Mouse (Mus musculus): ENCODE measurements around the gene Bcl2l12. TPM values are rescaled to one million over a fixed set of nuclear protein-coding genes. Genes with fewer than 3 reads are reported as not detected.

Gene Bcl2l12
- polyA plus RNA-seq, 1 experiment from 2014 or later, result 62.2 TPM

DNA sequence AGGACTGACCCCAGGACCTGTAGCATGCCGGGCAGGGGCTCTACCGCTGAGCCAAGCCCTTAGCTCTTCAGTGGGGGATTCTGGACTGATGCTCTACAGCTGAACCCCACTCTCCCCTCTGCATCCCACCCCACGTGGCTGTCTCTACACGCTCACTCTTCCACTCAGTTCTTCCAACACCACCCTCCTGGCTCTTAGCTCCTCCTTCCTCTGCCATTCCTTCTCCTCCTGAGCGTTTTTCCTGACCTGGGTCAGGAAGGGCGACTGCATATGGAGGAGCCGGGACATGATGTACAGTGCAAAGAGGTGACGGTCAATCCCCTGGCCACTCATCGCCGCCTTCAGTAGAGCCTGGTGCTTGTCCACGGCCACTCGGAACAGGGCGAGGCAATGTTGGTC lies 38.0 kb downstream of the Bcl2l12 start:
- no peak overlapping the region for H3K27ac ChIP-seq (ENCODE audit: low read depth, low read length)
- H3K36me3 ChIP-seq (ENCODE audit: control insufficient read depth, insufficient read depth, low read length), result 0 out of 2 replicates have a peak, but pooled peaks cover 2% of the 10 kb centered on the region

DNA sequence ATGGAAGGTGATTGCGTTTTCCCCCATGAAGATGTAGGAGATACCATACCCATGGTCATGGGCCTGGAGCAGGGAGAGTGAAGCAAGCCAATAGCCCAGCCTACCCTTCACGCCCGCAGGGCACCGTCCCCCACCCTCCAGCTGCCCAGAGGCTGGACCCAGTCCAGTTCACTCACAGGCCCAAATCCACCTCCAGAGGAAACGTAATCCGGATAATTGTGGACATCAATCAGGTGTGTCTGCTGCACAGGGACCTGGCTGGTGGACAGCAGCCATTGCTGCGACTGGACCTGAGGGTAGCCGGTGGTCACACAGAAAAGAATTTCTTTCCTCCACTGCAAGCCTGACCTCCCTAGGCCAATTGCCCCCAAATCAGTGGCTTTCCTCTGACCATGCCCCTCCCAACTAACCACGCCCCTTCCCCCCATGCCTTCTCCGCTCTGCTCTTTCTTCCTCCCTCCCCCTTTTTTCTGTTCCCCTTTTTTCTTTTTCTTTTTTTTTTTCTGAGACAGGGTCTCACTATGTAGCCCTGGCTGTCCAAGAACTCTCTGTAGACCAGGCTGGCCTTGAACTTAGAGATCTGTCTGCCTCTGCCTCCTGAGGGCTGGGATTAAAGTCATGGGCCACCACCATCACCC lies 38.5 kb downstream of the Bcl2l12 start:
- WGBS, result 94% methylated on average over 10 of the region's 10 CpGs
- Histone ChIP-seq H3K36me3 (ENCODE audit: control insufficient read depth, insufficient read depth, low read length) (0 out of 2 replicates have a peak, but pooled peaks cover 2% of the 10 kb centered on the region), H3K9ac (ENCODE audit: low read length) (no peak overlapping the region), H3K27ac (ENCODE audit: low read depth, low read length) (no peak overlapping the region), H3K27me3 (ENCODE audit: control insufficient read depth, insufficient read depth, low read length) (no peaks in the 10 kb centered on the region), H3K4me3 (ENCODE audit: low read depth, low read length) (no peak overlapping the region), H3K9me3 (ENCODE audit: control insufficient read depth, low read length) (no peaks in the 10 kb centered on the region), H3K4me2 (no peak overlapping the region), H3K4me1 (ENCODE audit: control insufficient read depth, insufficient read depth, low read length) (no peaks in the 10 kb centered on the region)
- DNase-seq (ENCODE audit: low spot score, missing footprints) (no peak), ATAC-seq (ENCODE audit: low FRiP score) (no peak)

More for the DNA sequence above, 38.0 kb downstream of the Bcl2l12 start:
- Histone ChIP-seq H3K9me3 (ENCODE audit: control insufficient read depth, low read length) (no peaks in the 10 kb centered on the region), H3K4me2 (no peak overlapping the region), H3K4me1 (ENCODE audit: control insufficient read depth, insufficient read depth, low read length) (no peaks in the 10 kb centered on the region), H3K4me3 (ENCODE audit: low read depth, low read length) (no peak overlapping the region), H3K9ac (ENCODE audit: low read length) (no peak overlapping the region), H3K27me3 (ENCODE audit: control insufficient read depth, insufficient read depth, low read length) (no peaks in the 10 kb centered on the region)
- DNase-seq (ENCODE audit: low spot score, missing footprints) (no peak), ATAC-seq (ENCODE audit: low FRiP score) (no peak)
- 92% methylated on average over 13 of the region's 13 CpGs for WGBS

DNA sequence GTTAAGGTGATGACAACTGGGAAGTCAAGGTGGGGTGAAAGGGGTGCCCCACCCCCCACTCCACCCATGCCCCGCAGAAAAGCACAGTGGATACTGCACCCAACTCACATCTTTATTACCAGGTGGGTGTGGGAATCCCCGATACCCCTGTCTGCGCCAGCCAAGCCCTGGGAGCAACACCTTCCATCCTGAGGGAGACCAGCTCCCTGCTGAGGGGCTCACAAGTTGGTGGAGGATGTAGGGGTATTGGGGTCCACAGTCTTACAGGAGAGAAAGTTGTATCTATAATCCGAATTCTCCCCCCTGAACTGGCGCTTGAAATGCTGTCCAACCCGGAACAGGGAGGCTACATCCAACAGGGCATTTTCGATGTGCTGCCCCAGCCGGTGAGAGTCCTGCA lies 39.2 kb downstream of the Bcl2l12 start:
- no peak for DNase-seq (ENCODE audit: low spot score, missing footprints)
- H3K4me1 ChIP-seq (ENCODE audit: control insufficient read depth, insufficient read depth, low read length), result no peaks in the 10 kb centered on the region
- no peak for ATAC-seq (ENCODE audit: low FRiP score)
- no peaks in the 10 kb centered on the region for H3K27me3 ChIP-seq (ENCODE audit: control insufficient read depth, insufficient read depth, low read length)
- no peak overlapping the region for H3K9ac ChIP-seq (ENCODE audit: low read length)
- H3K4me2 ChIP-seq, result no peak overlapping the region
- no peak overlapping the region for H3K4me3 ChIP-seq (ENCODE audit: low read depth, low read length)
- no peaks in the 10 kb centered on the region for H3K9me3 ChIP-seq (ENCODE audit: control insufficient read depth, low read length)
- WGBS, result 86% methylated on average over 8 of the region's 8 CpGs
- 0 out of 2 replicates have a peak, but pooled peaks cover 2% of the 10 kb centered on the region for H3K36me3 ChIP-seq (ENCODE audit: control insufficient read depth, insufficient read depth, low read length)
- H3K27ac ChIP-seq (ENCODE audit: low read depth, low read length), result no peak overlapping the region

DNA sequence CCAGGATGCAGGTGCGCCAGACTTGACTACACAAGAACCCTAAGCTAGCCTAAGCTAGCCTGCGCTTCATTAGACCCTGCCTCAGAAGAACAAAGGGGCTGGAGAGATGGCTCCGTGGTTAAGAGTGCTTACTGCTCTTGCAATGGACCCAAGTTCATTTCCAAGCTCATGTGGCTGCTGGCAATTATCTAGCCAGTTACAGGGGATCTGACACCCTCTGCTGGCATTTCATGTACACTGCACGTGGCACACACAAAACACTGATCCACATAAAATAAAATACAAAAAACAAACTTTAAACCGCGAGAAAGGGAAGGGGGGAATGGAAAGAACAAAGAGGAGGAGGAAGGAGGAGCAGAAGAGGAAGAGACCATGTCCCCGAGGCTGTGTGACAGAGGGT lies 40.3 kb downstream of the Bcl2l12 start:
- DNase-seq (ENCODE audit: low spot score, missing footprints) (no peak), ATAC-seq (ENCODE audit: low FRiP score) (no peak)
- no peak overlapping the region for H3K9ac ChIP-seq (ENCODE audit: low read length)
- no peak overlapping the region for H3K4me3 ChIP-seq (ENCODE audit: low read depth, low read length)
- no peak overlapping the region for H3K27ac ChIP-seq (ENCODE audit: low read depth, low read length)
- 0 out of 2 replicates have a peak, but pooled peaks cover 2% of the 10 kb centered on the region for H3K36me3 ChIP-seq (ENCODE audit: control insufficient read depth, insufficient read depth, low read length)
- no peak overlapping the region for H3K4me2 ChIP-seq
- WGBS, result 58% methylated on average over 7 of the region's 7 CpGs
- no peaks in the 10 kb centered on the region for H3K27me3 ChIP-seq (ENCODE audit: control insufficient read depth, insufficient read depth, low read length)
- no peaks in the 10 kb centered on the region for H3K4me1 ChIP-seq (ENCODE audit: control insufficient read depth, insufficient read depth, low read length)
- H3K9me3 ChIP-seq (ENCODE audit: control insufficient read depth, low read length), result no peaks in the 10 kb centered on the region

DNA sequence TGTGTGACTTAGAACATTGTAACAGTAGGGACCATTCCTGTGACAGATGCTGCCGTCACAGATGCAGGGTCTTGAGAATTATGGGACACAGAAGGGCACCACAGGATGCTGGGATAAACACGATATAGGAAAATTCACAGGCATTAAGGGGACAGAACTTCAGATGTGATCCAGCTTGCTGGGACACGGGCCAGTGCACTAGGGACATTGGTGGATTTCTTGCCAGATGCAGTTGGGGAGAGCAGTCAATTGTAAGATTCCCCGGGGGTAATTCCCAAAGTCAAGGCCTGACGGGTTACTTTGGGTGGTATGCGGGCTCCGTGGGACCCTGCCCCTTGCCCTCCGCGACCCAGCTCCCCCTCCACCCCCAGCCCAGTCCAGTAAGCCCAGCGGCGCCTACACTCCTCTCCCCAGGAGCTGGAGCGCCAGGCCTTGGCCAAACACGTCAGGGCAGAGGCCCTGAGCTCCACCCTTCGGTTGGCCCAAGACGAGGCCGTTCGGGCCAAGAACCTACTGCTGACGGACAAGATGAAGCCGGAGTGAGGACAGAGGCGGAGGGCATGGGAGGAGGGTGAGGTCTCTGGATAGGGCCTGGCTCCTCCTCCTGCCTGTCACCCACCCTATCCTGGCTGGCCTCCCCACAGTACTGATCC lies 41.2 kb downstream of the Bcl2l12 start:
- Histone ChIP-seq H3K27me3 (ENCODE audit: control insufficient read depth, insufficient read depth, low read length) (no peaks in the 10 kb centered on the region), H3K4me2 (no peak overlapping the region), H3K9me3 (ENCODE audit: control insufficient read depth, low read length) (no peaks in the 10 kb centered on the region), H3K9ac (ENCODE audit: low read length) (no peak overlapping the region), H3K36me3 (ENCODE audit: control insufficient read depth, insufficient read depth, low read length) (0 out of 2 replicates have a peak, but pooled peaks cover 2% of the 10 kb centered on the region), H3K27ac (ENCODE audit: low read depth, low read length) (no peak overlapping the region), H3K4me1 (ENCODE audit: control insufficient read depth, insufficient read depth, low read length) (peaks cover 3% of the 10 kb centered on the region; the same call in 1 of the 2 replicates), H3K4me3 (ENCODE audit: low read depth, low read length) (no peak overlapping the region)
- WGBS, result 71% methylated on average over 20 of the region's 20 CpGs
- DNase-seq (ENCODE audit: low spot score, missing footprints) (no peak), ATAC-seq (ENCODE audit: low FRiP score) (no peak)

DNA sequence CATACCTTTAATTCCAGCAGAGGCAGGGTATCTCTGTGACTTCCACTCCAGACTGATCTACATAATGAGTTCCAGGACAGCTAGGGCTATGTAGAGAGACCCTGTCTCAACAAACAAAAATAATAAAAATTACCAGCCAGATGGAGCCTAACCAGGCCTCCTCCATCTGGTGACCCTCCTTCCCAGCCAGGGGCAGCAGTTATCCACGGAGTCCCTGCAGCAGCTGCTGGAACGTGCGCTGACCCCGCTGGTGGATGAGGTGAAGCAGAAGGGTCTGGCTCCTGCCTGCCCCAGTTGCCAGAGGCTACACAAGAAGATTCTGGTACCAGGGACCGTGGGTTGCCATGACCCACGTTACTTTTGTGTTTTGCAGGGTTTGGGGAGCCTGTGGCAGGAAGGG lies 42.2 kb downstream of the Bcl2l12 start:
- ATAC-seq (ENCODE audit: low FRiP score) (no peak), DNase-seq (ENCODE audit: low spot score, missing footprints) (no peak)
- 55% methylated on average over 6 of the region's 6 CpGs for WGBS
- Histone ChIP-seq H3K4me3 (ENCODE audit: low read depth, low read length) (no peak overlapping the region), H3K4me1 (ENCODE audit: control insufficient read depth, insufficient read depth, low read length) (peaks cover 6% of the 10 kb centered on the region; the same call in 1 of the 2 replicates), H3K4me2 (no peak overlapping the region), H3K36me3 (ENCODE audit: control insufficient read depth, insufficient read depth, low read length) (0 out of 2 replicates have a peak, but pooled peaks cover 2% of the 10 kb centered on the region), H3K27me3 (ENCODE audit: control insufficient read depth, insufficient read depth, low read length) (peaks cover 7% of the 10 kb centered on the region), H3K9ac (ENCODE audit: low read length) (peak overlapping the region; percentile 9; the same call in 1 of the 2 replicates), H3K27ac (ENCODE audit: low read depth, low read length) (no peak overlapping the region), H3K9me3 (ENCODE audit: control insufficient read depth, low read length) (no peaks in the 10 kb centered on the region)

DNA sequence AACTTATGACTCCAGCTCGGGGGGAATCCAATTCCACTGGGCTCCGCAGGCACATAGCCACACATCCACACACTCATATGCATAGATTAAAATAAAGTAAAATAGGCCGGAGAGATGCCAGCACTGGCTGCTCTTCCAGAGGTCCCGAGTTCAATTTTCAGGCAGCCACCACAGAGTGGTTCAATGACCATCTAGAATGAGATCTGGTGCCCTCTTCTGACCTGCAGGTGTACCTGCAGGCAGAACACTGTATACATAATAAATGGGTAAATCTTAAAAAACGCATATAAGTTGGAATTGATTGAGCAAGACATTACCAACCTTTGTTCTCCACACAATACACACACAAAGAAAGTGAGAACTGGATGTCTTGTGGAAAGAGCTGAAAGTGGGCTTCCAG lies 42.9 kb downstream of the Bcl2l12 start:
- H3K4me1 ChIP-seq (ENCODE audit: control insufficient read depth, insufficient read depth, low read length), result peaks cover 6% of the 10 kb centered on the region; the same call in 1 of the 2 replicates
- H3K4me2 ChIP-seq, result no peak overlapping the region
- DNase-seq (ENCODE audit: low spot score, missing footprints), result no peak

DNA sequence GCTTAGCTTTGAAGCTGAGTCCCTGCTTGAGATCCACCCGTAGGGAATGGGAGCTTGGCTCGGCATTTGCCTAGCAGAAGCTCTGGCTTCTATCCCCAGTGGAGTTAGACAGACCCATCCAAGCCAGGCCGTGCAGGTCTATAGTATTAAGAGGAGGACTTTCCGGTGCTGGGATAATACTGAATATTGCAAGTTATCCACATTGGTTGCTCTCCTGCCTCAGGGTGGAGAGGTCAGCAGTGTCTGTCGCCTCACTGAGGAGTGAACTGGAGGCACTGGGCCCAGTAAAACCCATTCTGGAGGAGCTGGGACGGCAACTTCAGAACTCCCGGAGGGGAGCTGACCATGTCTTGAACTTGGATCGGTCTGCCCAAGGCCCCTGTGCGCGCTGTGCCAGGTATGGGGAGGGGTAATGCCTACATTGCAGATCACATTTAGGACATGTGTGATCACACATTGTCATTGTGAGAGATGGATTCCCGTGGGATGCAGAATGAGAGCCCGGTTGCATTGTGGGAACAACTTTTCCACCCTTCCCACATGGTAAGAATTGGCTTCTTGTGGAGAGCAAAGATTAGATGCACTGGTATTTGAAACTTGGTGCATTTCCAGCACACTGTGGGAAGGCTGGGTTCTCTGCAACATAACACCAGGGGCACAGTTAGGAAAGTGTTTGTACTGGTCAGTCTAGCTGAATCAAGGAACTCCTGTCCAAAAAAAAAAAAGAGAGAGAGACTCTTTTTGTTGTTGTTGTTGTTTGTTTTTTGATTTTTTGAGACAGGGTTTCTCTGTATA lies 44.2 kb downstream of the Bcl2l12 start:
- DNase-seq (ENCODE audit: low spot score, missing footprints) (no peak), ATAC-seq (ENCODE audit: low FRiP score) (no peak)
- Histone ChIP-seq H3K27ac (ENCODE audit: low read depth, low read length) (no peak overlapping the region), H3K9me3 (ENCODE audit: control insufficient read depth, low read length) (no peaks in the 10 kb centered on the region), H3K4me2 (no peak overlapping the region), H3K9ac (ENCODE audit: low read length) (no peak overlapping the region), H3K4me3 (ENCODE audit: low read depth, low read length) (no peak overlapping the region), H3K27me3 (ENCODE audit: control insufficient read depth, insufficient read depth, low read length) (peaks cover 21% of the 10 kb centered on the region), H3K4me1 (ENCODE audit: control insufficient read depth, insufficient read depth, low read length) (peaks cover 6% of the 10 kb centered on the region; the same call in 1 of the 2 replicates), H3K36me3 (ENCODE audit: control insufficient read depth, insufficient read depth, low read length) (0 out of 2 replicates have a peak, but pooled peaks cover 2% of the 10 kb centered on the region)
- WGBS, result 76% methylated on average over 12 of the region's 12 CpGs

More for the DNA sequence above, 42.9 kb downstream of the Bcl2l12 start:
- no peaks in the 10 kb centered on the region for H3K9me3 ChIP-seq (ENCODE audit: control insufficient read depth, low read length)
- peaks cover 13% of the 10 kb centered on the region for H3K27me3 ChIP-seq (ENCODE audit: control insufficient read depth, insufficient read depth, low read length)
- WGBS, result 59% methylated on average over 5 of the region's 5 CpGs
- no peak overlapping the region for H3K4me3 ChIP-seq (ENCODE audit: low read depth, low read length)
- H3K9ac ChIP-seq (ENCODE audit: low read length), result no peak overlapping the region
- H3K27ac ChIP-seq (ENCODE audit: low read depth, low read length), result no peak overlapping the region
- 0 out of 2 replicates have a peak, but pooled peaks cover 2% of the 10 kb centered on the region for H3K36me3 ChIP-seq (ENCODE audit: control insufficient read depth, insufficient read depth, low read length)
- ATAC-seq (ENCODE audit: low FRiP score), result no peak

All from midbrain, embryonic 11.5 days (tissue).